Mouse (Mus musculus): ENCODE measurements at regions not wholly inside any gene's neighbourhood (a gene's known extent, or its start where the extent isn't known, plus 50 kb on each side); places are given as distances from the start of the nearest gene placed in this dataset.

DNA sequence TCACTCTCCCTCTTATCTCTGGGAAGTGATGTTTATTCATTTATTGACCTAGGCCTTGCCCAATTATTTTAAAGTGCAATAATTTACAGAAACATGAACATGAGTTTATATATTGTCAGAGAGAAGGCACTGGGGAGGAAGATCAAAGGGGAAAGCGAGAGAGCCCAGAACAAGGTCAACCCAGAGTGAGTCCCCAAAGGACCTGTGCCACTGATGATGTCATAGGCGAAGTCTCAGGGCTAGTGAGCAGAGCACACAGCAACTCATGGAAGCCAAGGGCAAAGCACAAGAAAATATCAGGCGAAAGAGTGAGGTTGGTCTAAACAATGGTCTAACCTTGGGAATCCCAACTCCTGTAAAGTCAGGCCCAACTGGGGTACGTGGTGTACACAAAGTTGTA lies 126.4 kb upstream of the Ctnnb1 start:
- TF ChIP-seq POLR2A (IDR thresholded peaks at IDR 0.05; ENCODE audit: control insufficient read depth in 1 of 2, insufficient read depth in 1 of 2, low read depth in 1 of 2, low read length in 2 of 2, poor library complexity in 1 of 2) (no peak), JUND (IDR thresholded peaks at IDR 0.05; ENCODE audit: low read depth, low read length) (no peak), MAFK (IDR thresholded peaks at IDR 0.05; ENCODE audit: borderline replicate concordance, low read depth, low read length) (no peak), CTCF (IDR thresholded peaks at IDR 0.05 in 2 of 3, conservative IDR thresholded peaks at IDR 0.05 in 1 of 3; ENCODE audit: control insufficient read depth in 1 of 3, insufficient read depth in 1 of 3, low read depth in 2 of 3, low read length in 3 of 3, poor library complexity in 1 of 3, severe bottlenecking in 1 of 3) (no peak), CHD2 (IDR thresholded peaks at IDR 0.05; ENCODE audit: low read length) (no peak)
